Mouse (Mus musculus): ENCODE data around the gene Crebbp.
A peak's percentile ranks its signal among the peaks of the same experiment; 100 is the strongest.
"Not testable (repeated sequence)": the region's sequence is repeated elsewhere in the genome, so short reads cannot be mapped to it uniquely, and the experiment has no call there.

Crebbp gene

DNA sequence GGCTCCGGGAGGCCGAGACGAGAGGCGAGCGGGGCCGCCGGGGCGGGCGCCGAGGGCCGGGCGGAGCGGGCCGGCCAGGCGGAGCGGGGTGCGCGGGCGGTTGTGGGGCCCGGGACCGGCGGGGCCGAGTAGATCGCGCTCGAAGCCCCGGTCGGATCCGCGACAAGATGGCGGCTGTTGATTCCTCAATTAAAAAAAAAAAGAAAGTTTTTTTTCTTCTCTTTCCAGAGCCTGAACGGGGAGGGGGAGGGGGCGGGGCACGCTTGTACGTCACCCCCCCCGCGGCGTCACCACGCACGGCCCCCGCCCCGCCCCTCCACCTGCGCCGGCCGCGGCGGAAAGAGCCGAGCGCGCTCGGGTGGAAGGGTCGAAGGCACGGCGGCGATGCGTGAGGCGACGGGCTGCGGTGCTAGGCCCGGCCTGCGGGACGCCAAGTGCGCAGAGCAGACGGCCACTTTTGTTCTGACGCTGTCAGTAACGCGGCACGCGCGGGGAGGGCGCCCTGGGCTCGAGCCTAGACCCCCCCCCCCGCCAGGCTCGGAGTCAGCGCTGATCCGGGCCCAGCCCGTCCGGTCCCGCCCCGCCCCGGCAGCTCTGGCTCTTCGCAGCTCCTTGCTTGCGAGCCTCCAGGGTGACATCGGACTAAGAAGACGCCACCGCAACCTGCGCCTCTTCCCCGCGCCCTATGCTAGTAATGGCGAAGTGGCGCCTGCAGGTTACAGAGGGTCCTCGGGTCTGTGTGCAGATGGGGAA lies at the start of gene Crebbp:
Gene Crebbp (minus strand): TSS at position 199 of the 753 bp plus-strand sequence.
- peak; percentile 85 for DNase-seq (ENCODE audit: low spot score)

DNA sequence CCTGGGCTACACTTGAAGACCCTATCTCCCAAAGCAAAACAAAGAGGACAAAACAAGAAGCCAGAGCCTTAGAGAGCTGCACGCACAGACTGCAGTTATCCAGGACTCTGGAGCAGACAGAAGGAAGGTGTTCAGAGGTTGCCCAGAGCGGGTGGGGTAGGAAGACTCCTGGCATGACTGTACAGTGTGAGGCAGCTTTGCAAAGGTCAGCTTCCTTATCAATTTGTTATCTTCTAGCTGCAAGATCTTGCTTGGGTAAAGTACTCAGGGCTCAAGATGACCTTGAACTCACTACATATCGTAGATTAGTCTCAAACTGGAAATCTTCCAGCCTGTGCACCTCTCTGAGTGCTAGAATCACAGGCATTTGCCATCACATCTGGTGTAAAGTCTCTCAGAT lies 49.7 kb upstream of the Crebbp start:
- no peak for DNase-seq (ENCODE audit: low spot score)

- no peak for DNase-seq (ENCODE audit: low spot score)
These were observed 43.7 kb upstream of the Crebbp start for GRCm38 (mm10) chr16:4257546-4257945.

- no peak for DNase-seq (ENCODE audit: low spot score)
These were observed 35.0 kb upstream of the Crebbp start for GRCm38 (mm10) chr16:4248791-4249190.

DNA sequence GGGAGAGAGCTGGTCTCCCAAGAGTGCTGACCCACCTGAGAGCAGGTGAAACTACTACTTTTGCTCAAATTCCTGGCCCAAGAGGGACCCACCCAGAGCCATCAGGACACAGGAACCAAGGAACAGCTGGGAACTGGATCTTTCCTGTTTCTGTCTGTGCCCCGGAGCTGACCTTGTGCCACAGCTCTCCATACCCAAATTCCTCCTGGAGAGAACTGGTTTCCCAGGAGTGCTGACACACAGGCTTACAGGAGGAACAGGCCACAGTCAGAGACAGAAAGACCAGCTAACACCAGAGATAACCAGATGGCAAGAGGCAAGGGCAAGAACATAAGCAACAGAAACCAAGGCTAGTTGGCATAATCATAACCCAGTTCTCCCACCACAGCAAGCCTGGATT lies 31.4 kb upstream of the Crebbp start:
- not testable (repeated sequence) for DNase-seq (ENCODE audit: low spot score)

GRCm38 (mm10) chr16:4236131-4236530 lies 22.3 kb upstream of the Crebbp start:
- no peak for DNase-seq (ENCODE audit: low spot score)

- no peak for DNase-seq (ENCODE audit: low spot score)
These were observed 21.8 kb upstream of the Crebbp start for GRCm38 (mm10) chr16:4235587-4235986.

GRCm38 (mm10) chr16:4225841-4226240 lies 12.0 kb upstream of the Crebbp start:
- DNase-seq (ENCODE audit: low spot score) = no peak

DNA sequence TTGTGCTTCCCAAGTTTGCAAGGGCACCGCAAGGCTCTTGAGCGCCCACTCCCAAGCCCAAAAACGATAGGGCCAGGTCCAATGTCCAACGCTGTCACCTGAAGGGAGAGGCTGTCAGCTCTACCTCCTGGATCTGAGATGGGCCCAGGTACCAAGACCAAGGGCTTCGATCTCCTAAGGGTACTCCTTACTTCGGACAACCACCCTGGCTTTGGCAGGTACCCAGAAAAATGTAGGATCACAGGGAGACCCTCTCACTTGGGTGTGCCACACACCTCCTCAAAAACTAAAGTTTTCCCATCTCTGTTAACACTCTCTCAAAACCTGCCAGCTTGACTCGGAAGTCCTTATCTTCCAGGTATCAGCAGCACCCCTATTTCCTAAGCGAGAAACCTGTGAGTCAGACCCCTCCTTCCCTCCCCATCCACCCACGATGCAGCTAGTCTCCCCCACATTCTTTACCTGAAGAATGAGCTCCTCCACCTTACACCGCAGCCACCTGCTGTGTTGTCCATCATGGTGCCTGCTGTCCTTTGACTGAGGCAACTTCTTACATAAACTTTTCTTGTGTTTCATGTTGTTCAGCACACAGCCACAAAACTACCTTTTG lies 939 bp upstream of the Crebbp start:
- DNase-seq (ENCODE audit: low spot score) = no peak

DNA sequence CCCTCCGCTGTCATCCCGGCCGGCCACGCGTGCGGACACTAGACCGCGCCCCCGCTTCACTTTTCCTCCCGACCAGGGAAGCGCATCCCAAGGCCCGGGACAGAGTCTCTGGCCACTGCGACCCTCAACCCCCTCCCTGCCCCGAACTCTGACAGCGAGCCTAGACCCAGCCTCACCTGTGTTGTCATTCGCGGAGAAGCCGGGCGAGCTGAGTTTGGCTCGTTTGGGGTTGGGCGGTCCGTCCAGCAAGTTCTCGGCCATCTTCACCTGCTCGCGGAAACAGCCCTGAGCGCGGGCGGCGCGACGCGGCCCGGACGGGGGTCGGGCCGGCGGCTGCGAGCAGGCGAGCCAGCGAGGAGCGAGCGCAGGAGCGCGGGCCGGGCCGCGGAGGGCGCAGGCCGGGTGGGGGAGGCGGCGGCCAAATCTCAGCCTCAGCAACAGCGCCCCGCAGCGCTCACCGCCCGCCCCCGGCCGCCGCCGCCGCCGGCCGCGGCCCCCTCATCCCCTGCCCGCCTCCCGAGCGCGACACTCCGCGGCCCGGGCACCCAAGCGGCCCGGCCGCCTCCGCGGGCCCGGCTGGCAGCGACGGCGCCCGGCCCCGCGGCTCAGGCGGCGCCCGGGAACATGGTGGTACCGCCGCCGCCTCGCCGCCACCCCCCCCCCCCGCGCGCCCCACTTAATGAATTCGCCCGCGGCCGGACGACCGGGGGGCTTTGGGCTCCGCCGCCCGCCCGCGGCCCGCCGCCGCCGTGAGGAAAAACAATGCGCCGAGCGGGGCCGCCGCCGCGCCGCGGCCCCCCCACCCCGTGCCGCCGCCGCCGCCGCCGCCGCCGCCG lies 616 bp downstream of the Crebbp start:
- DNase-seq (ENCODE audit: low spot score) = no peak

- DNase-seq (ENCODE audit: low spot score) = no peak
These were observed 1.4 kb downstream of the Crebbp start for GRCm38 (mm10) chr16:4212167-4212962.

- DNase-seq (ENCODE audit: low spot score) = no peak
These were observed 3.5 kb downstream of the Crebbp start for GRCm38 (mm10) chr16:4210290-4210689.

GRCm38 (mm10) chr16:4203592-4203991 lies 10.2 kb downstream of the Crebbp start:
- DNase-seq (ENCODE audit: low spot score) = no peak

- DNase-seq (ENCODE audit: low spot score) = peak; percentile 64
These were observed 13.8 kb downstream of the Crebbp start for GRCm38 (mm10) chr16:4199995-4200394.

- no peak for DNase-seq (ENCODE audit: low spot score)
These were observed 14.2 kb downstream of the Crebbp start for GRCm38 (mm10) chr16:4199566-4199965.

GRCm38 (mm10) chr16:4198004-4198403 lies 15.8 kb downstream of the Crebbp start:
- DNase-seq (ENCODE audit: low spot score) = no peak

DNA sequence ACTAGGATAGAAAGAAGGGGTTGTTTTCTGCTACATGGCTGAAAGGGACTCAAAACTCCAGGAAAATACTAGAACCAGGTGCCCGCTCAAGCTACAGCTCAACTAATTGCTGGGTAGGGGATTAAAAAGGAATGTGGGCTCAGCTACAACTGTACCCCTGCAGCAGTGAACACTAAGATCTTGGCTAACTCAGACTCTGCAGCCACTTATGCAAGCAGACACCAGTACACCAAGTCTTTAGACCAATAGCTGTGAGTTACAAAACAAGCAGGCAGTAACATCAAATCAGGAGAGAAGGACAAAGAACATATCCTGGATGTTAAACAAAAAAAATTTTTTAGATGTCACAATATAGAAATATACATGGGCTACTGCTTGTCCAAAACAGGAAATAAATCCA lies 23.6 kb downstream of the Crebbp start:
- no peak for DNase-seq (ENCODE audit: low spot score)

DNA sequence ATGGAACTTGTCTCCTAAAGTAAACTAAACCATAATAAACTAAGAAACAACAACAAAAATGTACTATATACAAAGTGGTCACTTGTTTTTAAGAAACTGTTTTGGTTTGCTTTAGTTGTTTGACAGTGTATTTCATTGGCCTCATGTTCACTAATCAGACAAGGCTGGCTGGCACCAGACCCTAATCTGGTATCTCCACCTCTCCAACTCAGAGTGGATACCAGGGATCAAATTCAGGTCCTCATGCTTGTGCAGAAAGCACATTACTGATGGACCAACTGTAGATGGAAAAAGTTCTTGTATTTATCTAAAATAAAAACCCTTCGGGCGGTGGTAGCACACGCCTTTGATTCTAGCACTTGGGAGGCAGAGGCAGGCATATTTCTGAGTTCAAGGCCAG lies 38.7 kb downstream of the Crebbp start:
- DNase-seq (ENCODE audit: low spot score) = no peak

GRCm38 (mm10) chr16:4169530-4169929 lies 44.3 kb downstream of the Crebbp start:
- DNase-seq (ENCODE audit: low spot score) = peak; percentile 77

GRCm38 (mm10) chr16:4168476-4168875 lies 45.3 kb downstream of the Crebbp start:
- peak; percentile 27 for DNase-seq (ENCODE audit: low spot score)

GRCm38 (mm10) chr16:4160898-4161247 lies 52.9 kb downstream of the Crebbp start:
- no peak for DNase-seq (ENCODE audit: low spot score)

GRCm38 (mm10) chr16:4160246-4160897 lies 53.4 kb downstream of the Crebbp start:
- DNase-seq (ENCODE audit: low spot score) = no peak

Data from c-Kit-positive CD71-positive TER-119-positive erythroid progenitor cells, embryonic 14.5 days (primary cell).